Mouse (Mus musculus) mouse embryonic stem cell (cell line): ENCODE data around the gene Rad51b.

ENCODE experiments used
- in situ Hi-C, 2 experiments: fragments of 300-500 bp; cut with MboI; formaldehyde crosslinking; loops; 1 replicate in 1 of 2; 3 replicates in 1 of 2; pipeline ENCODE4 v1.14.3; 2019 to 2020; ENCODE audit warnings: low sequenced_read_pairs in 2 of 2, low pct_unique_long_range_greater_than_20kb in 1 of 2, mixed read lengths in 1 of 2; ENCODE audit not compliant: unreplicated experiment in 1 of 2

The Rad51b gene

GRCm38 (mm10) chr12:79362219-79362618, 65.1 kb downstream of the Rad51b start:
- in situ Hi-C loops = loop anchor here in 1 of 2 experiments (25.0 kb wide), 2 partner anchors 250 to 425 kb away; no protein-coding TSS in a partner anchor

GRCm38 (mm10) chr12:79364284-79364683, 67.2 kb downstream of the Rad51b start:
- in situ Hi-C loops = loop anchor here in 1 of 2 experiments (25.0 kb wide), 2 partner anchors 248 to 423 kb away; no protein-coding TSS in a partner anchor

- in situ Hi-C loops = loop anchor here in 1 of 2 experiments (25.0 kb wide), 2 partner anchors 243 to 418 kb away; no protein-coding TSS in a partner anchor
Observed at GRCm38 (mm10) chr12:79368818-79369217, 71.7 kb downstream of the Rad51b start.

GRCm38 (mm10) chr12:79369512-79370165, 72.6 kb downstream of the Rad51b start:
- in situ Hi-C loops = loop anchor here in 1 of 2 experiments (25.0 kb wide), 2 partner anchors 243 to 418 kb away; no protein-coding TSS in a partner anchor

- in situ Hi-C loops = loop anchor here in 1 of 2 experiments (25.0 kb wide), 2 partner anchors 240 to 415 kb away; no protein-coding TSS in a partner anchor
Observed at GRCm38 (mm10) chr12:79372697-79373096, 75.6 kb downstream of the Rad51b start.

- in situ Hi-C loops = no loop called here
Observed at GRCm38 (mm10) chr12:79377378-79377777, 80.3 kb downstream of the Rad51b start.

- in situ Hi-C loops = no loop called here
Observed at GRCm38 (mm10) chr12:79377861-79378260, 80.8 kb downstream of the Rad51b start.

- in situ Hi-C loops = no loop called here
Observed at GRCm38 (mm10) chr12:79380190-79380589, 83.1 kb downstream of the Rad51b start.

GRCm38 (mm10) chr12:79381489-79381888, 84.4 kb downstream of the Rad51b start:
- in situ Hi-C loops = no loop called here

- in situ Hi-C loops = no loop called here
Observed at GRCm38 (mm10) chr12:79382416-79382815, 85.3 kb downstream of the Rad51b start.

- in situ Hi-C loops = no loop called here
Observed at GRCm38 (mm10) chr12:79383583-79383982, 86.5 kb downstream of the Rad51b start.

GRCm38 (mm10) chr12:79384787-79385186, 87.7 kb downstream of the Rad51b start:
- in situ Hi-C loops = no loop called here

GRCm38 (mm10) chr12:79385199-79385598, 88.1 kb downstream of the Rad51b start:
- in situ Hi-C loops = no loop called here

- in situ Hi-C loops = no loop called here
Observed at GRCm38 (mm10) chr12:79387886-79388285, 90.8 kb downstream of the Rad51b start.

- in situ Hi-C loops = no loop called here
Observed at GRCm38 (mm10) chr12:79389251-79389650, 92.2 kb downstream of the Rad51b start.

GRCm38 (mm10) chr12:79389971-79390370, 92.9 kb downstream of the Rad51b start:
- in situ Hi-C loops = no loop called here

- in situ Hi-C loops = no loop called here
Observed at GRCm38 (mm10) chr12:79393636-79394035, 96.6 kb downstream of the Rad51b start.

- in situ Hi-C loops = no loop called here
Observed at GRCm38 (mm10) chr12:79403992-79404391, 106.9 kb downstream of the Rad51b start.

- in situ Hi-C loops = no loop called here
Observed at GRCm38 (mm10) chr12:79404494-79404893, 107.4 kb downstream of the Rad51b start.

GRCm38 (mm10) chr12:79408677-79409076, 111.6 kb downstream of the Rad51b start:
- in situ Hi-C loops = no loop called here
